Mouse (Mus musculus) hindbrain, embryonic 14.5 days (tissue): ENCODE measurements around the gene Foxa1. TPM values are rescaled to one million over a fixed set of nuclear protein-coding genes. Genes with fewer than 3 reads are reported as not detected.

Experiments used
- ATAC-seq: fragments of 200-750 bp; cut with Nextera tagmentation; 2 replicates; pipeline ENCODE4 v1.8.0; 2017; ENCODE audit warnings: moderate number of reproducible peaks, mild to moderate bottlenecking, moderate TSS enrichment, moderate library complexity; ENCODE audit not compliant: low FRiP score
- DNase-seq: peaks from one replicate; pipeline ENCODE4 v3.0.0-alpha.2; 2015; ENCODE audit warnings: low spot score
- H3K27ac ChIP-seq: fragments of 300-500 bp; sonication (generic); 2 replicates; pipeline ENCODE4 v1.5.1; 2014; ENCODE audit warnings: mild to moderate bottlenecking, moderate library complexity
- H3K27me3 ChIP-seq: fragments of 300-500 bp; sonication (generic); 2 replicates; pipeline ENCODE4 v1.6.1; 2014; ENCODE audit warnings: mild to moderate bottlenecking, low read length, mixed read lengths; ENCODE audit not compliant: control insufficient read depth, insufficient read depth
- H3K36me3 ChIP-seq: fragments of 300-500 bp; sonication (generic); replicated peaks from 2 replicates; pipeline ENCODE4 v1.6.1; 2014; ENCODE audit not compliant: control insufficient read depth, insufficient read depth
- H3K4me1 ChIP-seq: fragments of 300-500 bp; sonication (generic); replicated peaks from 2 replicates; pipeline ENCODE4 v1.6.1; 2014; ENCODE audit warnings: antibody characterized with exemption, low read length, mixed read lengths; ENCODE audit not compliant: control insufficient read depth, insufficient read depth
- H3K4me2 ChIP-seq: fragments of 300-500 bp; sonication (generic); replicated peaks from 2 replicates; pipeline ENCODE4 v1.6.1; 2014; ENCODE audit warnings: mild to moderate bottlenecking, moderate library complexity
- H3K4me3 ChIP-seq: fragments of 300-500 bp; sonication (generic); replicated peaks from 2 replicates; pipeline ENCODE4 v1.5.1; 2014; ENCODE audit warnings: mild to moderate bottlenecking, low read length
- H3K9ac ChIP-seq: fragments of 300-500 bp; sonication (generic); 2 replicates; pipeline ENCODE4 v1.6.1; 2014
- H3K9me3 ChIP-seq: fragments of 300-500 bp; sonication (generic); 2 replicates; pipeline ENCODE4 v1.6.1; 2016; ENCODE audit warnings: low read length; ENCODE audit not compliant: control insufficient read depth
- WGBS: fragments of 180-500 bp; shearing (Covaris S2); extraction: QIAGEN DNeasy Blood & Tissue Kit; methylation state at CpG from one replicate; pipeline ENCODE4 v1.1.7; 2014; 5-methylcytosine and 5-hydroxymethylcytosine counted together
- polyA plus RNA-seq: library from polyadenylated mRNA; unstranded; fragments of >200 nt; fragmentation: Nextera tagmentation; extraction: Ambion mirVana; gene quantifications from 2 replicates; pipeline ENCODE4 v1.2.1, GENCODE M21; 2014

Foxa1 gene
- polyA plus RNA-seq, 1 experiment from 2014 or later = 1.1 TPM

DNA sequence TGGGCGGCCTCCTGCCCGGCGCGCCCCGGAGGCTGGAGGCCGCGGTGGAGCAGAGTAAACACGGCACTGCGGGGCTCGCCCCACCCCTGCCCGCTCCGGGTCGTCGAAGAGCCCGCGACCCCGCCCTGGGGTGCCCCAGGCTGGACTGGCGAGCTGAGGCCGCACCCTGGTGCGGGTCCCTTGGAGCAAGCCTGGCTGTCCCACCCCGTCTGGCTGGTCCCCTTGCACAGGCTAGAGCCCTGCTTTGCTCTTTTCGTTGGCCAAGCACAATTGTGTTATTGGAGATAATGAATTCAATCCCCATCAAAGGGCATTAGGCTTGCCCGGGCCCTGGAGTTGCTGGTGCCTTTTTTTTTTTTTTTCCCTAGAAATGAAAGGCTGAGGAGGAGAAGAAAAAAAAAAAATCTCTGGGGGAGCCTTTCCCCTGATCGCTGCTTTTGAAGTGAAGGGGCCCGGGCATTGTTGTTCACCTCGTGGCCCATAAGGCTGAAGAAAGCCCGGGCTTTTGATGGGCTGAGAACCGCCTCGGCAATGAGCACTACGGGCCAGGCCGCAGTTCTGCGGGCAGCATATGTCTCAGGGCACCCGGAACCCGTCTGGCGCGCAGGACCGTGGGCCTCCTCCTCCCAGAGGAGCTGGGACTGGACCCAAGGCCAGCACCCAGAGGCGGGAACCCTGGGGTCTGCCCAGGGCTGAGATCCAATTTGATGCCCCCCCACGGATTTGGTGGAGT lies 11.7 kb downstream of the Foxa1 start:
- Histone ChIP-seq H3K9ac (no peak overlapping the region), H3K4me1 (no peaks in the 10 kb centered on the region), H3K27ac (no peak overlapping the region), H3K9me3 (no peaks in the 10 kb centered on the region), H3K4me2 (no peak overlapping the region), H3K27me3 (peaks cover 97% of the 10 kb centered on the region), H3K36me3 (no peaks in the 10 kb centered on the region), H3K4me3 (no peak overlapping the region)
- ATAC-seq (peak; percentile 58; the same call in 1 of the 2 replicates), DNase-seq (no peak)
- WGBS = 1% methylated on average over 39 of the region's 39 CpGs

- no peaks in the 10 kb centered on the region for H3K4me1 ChIP-seq
- under 1% methylated on average over 6 of the region's 6 CpGs for WGBS
- ATAC-seq (peak; percentile 15; the same call in 1 of the 2 replicates), DNase-seq (no peak)
- no peak overlapping the region for H3K9ac ChIP-seq
- H3K4me3 ChIP-seq = no peak overlapping the region
- H3K27me3 ChIP-seq = peaks cover 96% of the 10 kb centered on the region
- no peaks in the 10 kb centered on the region for H3K9me3 ChIP-seq
- no peak overlapping the region for H3K4me2 ChIP-seq
- no peaks in the 10 kb centered on the region for H3K36me3 ChIP-seq
- no peak overlapping the region for H3K27ac ChIP-seq
These were observed 12.2 kb downstream of the Foxa1 start for GRCm38 (mm10) chr12:57534517-57534878.

- no peak for DNase-seq
- WGBS = 4% methylated on average over 9 of the region's 9 CpGs
- H3K27ac ChIP-seq = no peak overlapping the region
- peaks cover 76% of the 10 kb centered on the region for H3K27me3 ChIP-seq
- no peaks in the 10 kb centered on the region for H3K36me3 ChIP-seq
- no peaks in the 10 kb centered on the region for H3K4me1 ChIP-seq
- H3K9ac ChIP-seq = no peak overlapping the region
- no peak overlapping the region for H3K4me2 ChIP-seq
- H3K9me3 ChIP-seq = no peaks in the 10 kb centered on the region
- peak; percentile 51; the same call in 1 of the 2 replicates for ATAC-seq
- no peak overlapping the region for H3K4me3 ChIP-seq
These were observed 16.2 kb downstream of the Foxa1 start for GRCm38 (mm10) chr12:57530474-57530873.

DNA sequence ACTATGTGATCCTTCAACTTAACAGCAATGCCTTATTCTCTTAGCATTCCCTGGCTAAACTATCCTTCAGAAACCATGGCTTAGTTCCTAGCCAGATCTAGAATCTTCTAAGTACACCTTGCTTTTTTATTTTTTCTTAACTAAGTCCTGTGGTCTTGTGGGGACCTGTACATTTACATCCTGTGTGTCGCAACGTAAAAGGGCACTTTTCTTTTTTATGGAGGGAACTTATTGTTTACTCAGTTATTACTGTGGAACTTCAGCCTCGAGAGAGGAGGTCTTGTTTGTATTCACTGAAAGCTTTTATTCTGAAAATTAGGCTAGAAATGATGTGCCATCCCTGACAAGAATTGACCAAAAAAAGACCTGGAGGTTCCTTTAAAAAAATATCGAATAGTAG lies 18.4 kb downstream of the Foxa1 start:
- Histone ChIP-seq H3K4me1 (no peaks in the 10 kb centered on the region), H3K4me2 (no peak overlapping the region), H3K4me3 (no peak overlapping the region), H3K36me3 (no peaks in the 10 kb centered on the region), H3K9ac (no peak overlapping the region), H3K27ac (no peak overlapping the region), H3K9me3 (no peaks in the 10 kb centered on the region), H3K27me3 (peaks cover 57% of the 10 kb centered on the region)
- WGBS = 86% methylated on average over 4 of the region's 4 CpGs
- no peak for DNase-seq
- ATAC-seq = no peak

GRCm38 (mm10) chr12:57515702-57516377 lies 30.9 kb downstream of the Foxa1 start:
- Histone ChIP-seq H3K9ac (no peak overlapping the region), H3K36me3 (no peaks in the 10 kb centered on the region), H3K4me3 (no peak overlapping the region), H3K9me3 (no peaks in the 10 kb centered on the region), H3K27ac (no peak overlapping the region), H3K4me1 (no peaks in the 10 kb centered on the region), H3K4me2 (no peak overlapping the region), H3K27me3 (no peaks in the 10 kb centered on the region)
- DNase-seq (no peak), ATAC-seq (no peak)
- 36% methylated on average over 12 of the region's 12 CpGs for WGBS

- Histone ChIP-seq H3K4me3 (no peak overlapping the region), H3K36me3 (no peaks in the 10 kb centered on the region), H3K9me3 (no peaks in the 10 kb centered on the region), H3K4me1 (no peaks in the 10 kb centered on the region), H3K9ac (no peak overlapping the region), H3K27ac (no peak overlapping the region), H3K27me3 (no peaks in the 10 kb centered on the region), H3K4me2 (no peak overlapping the region)
- 48% methylated on average over 1 of the region's 1 CpGs for WGBS
- ATAC-seq = no peak
- no peak for DNase-seq
These were observed 32.2 kb downstream of the Foxa1 start for GRCm38 (mm10) chr12:57514552-57514951.

- ATAC-seq = no peak
- 91% methylated on average over 5 of the region's 5 CpGs for WGBS
- Histone ChIP-seq H3K4me3 (no peak overlapping the region), H3K4me1 (no peaks in the 10 kb centered on the region), H3K9me3 (no peaks in the 10 kb centered on the region), H3K27ac (no peak overlapping the region), H3K27me3 (no peaks in the 10 kb centered on the region), H3K9ac (no peak overlapping the region), H3K4me2 (no peak overlapping the region), H3K36me3 (no peaks in the 10 kb centered on the region)
- DNase-seq = no peak
These were observed 35.2 kb downstream of the Foxa1 start for GRCm38 (mm10) chr12:57511560-57511959.

DNA sequence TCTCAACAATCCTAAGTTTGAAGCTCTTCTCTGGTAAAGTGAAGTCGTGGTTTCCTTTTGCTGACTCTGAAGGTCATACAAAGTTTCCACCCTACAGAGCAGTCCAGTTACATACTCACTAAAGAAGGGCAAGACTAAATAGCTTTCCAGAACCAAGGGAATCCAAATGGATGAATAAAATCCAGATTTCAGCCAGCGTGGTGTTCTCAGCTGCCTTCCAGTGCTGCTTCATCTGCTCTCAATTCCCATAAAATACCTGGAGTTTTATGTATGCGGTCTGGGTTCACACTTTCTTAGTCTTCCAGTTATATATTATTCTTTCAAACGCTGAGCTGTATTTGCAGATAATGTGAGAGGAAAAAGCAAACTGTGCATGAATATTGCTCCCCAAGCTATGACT lies 35.6 kb downstream of the Foxa1 start:
- Histone ChIP-seq H3K9ac (no peak overlapping the region), H3K4me1 (no peaks in the 10 kb centered on the region), H3K27ac (no peak overlapping the region), H3K27me3 (no peaks in the 10 kb centered on the region), H3K4me2 (no peak overlapping the region), H3K4me3 (no peak overlapping the region), H3K9me3 (no peaks in the 10 kb centered on the region), H3K36me3 (no peaks in the 10 kb centered on the region)
- WGBS = 84% methylated on average over 4 of the region's 4 CpGs
- ATAC-seq (no peak), DNase-seq (no peak)

DNA sequence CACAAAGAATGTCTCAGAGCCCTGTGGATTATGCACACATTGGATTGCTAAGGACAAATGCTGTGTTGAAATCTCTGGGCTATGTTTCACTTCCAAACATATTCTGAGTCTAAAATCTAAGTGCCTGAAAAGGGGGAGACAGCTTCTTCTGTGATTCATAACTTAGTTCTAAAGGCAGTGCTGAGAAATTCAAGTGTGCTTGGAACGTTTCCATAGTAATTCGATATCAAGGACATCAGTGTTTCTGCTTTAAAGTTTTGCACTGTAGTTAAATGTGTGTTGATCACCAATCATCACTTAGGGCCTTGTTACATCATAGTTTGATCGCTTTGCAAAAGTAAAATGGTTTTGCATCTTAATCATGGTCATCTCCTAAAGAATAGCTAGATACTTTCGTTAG lies 37.0 kb downstream of the Foxa1 start:
- Histone ChIP-seq H3K36me3 (no peaks in the 10 kb centered on the region), H3K4me1 (no peaks in the 10 kb centered on the region), H3K4me2 (no peak overlapping the region), H3K4me3 (no peak overlapping the region), H3K9me3 (no peaks in the 10 kb centered on the region), H3K9ac (no peak overlapping the region), H3K27ac (no peak overlapping the region), H3K27me3 (no peaks in the 10 kb centered on the region)
- WGBS = 84% methylated on average over 4 of the region's 4 CpGs
- ATAC-seq (no peak), DNase-seq (no peak)
